Mouse (Mus musculus) layer of hippocampus, adult 2 months (tissue): ENCODE data around the gene Prdm15. TPM values are rescaled to one million over a fixed set of nuclear protein-coding genes. Genes with fewer than 3 reads are reported as not detected.

Experiments used
- DNase-seq, 2 experiments: peaks; one replicate each; pipeline ENCODE4 v3.0.0; 2022; ENCODE audit warnings: low spot score in 2 of 2
- H3K27ac ChIP-seq: fragments of 200-600 bp; 2 replicates; pipeline ENCODE4 v1.8.1; 2022
- H3K4me3 ChIP-seq: fragments of 200-600 bp; 2 replicates; pipeline ENCODE4 v1.8.1; 2022; ENCODE audit warnings: mild to moderate bottlenecking
- CTCF ChIP-seq: fragments of 200-600 bp; conservative IDR thresholded peaks from 2 replicates; pipeline ENCODE4 v1.8.1; 2022; ENCODE audit warnings: antibody characterized with exemption, mild to moderate bottlenecking, moderate library complexity
- microRNA-seq, 2 experiments: library from miRNA; unstranded; fragments of <30 nt; microRNA quantifications; one replicate each; pipeline ENCODE4 v1.2.0; 2021
- total RNA-seq, 2 experiments: library from RNA; stranded (reverse); gene quantifications; 2 replicates each; pipeline ENCODE4 v1.2.3; 2021

Prdm15 gene
- total RNA-seq, 2 experiments from 2014 or later: 19.4 to 25.3 TPM

- TF ChIP-seq CTCF: no peak
- H3K27ac ChIP-seq: no peak overlapping the region
- no peak overlapping the region for H3K4me3 ChIP-seq
- no peak for DNase-seq
Observed at GRCm38 (mm10) chr16:97759681-97760080, 92.0 kb downstream of the Prdm15 start.

- TF ChIP-seq CTCF: no peak
Observed at GRCm38 (mm10) chr16:97758288-97758687, 93.4 kb downstream of the Prdm15 start.

DNA sequence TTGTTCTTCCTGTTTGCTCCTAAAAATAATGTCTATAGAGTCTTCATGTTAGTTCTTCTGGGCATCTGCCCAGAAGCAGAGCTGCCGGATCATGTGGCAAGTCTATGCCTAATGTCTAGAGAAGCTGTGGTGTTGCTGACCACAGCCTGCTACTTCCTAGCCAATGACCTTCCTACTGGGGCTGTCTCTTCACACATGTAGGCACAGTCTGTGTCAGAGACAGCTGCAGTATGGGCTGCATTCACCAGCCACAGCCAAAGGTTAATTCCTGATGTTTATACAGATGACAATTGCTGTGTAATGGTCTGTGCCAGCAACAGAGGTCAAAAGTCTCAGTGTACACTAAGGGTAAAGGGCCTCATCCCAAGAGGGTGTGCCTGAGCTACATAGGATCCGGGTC is 95.2 kb downstream of the Prdm15 start:
- no peak for DNase-seq
- Histone ChIP-seq H3K27ac (no peak overlapping the region), H3K4me3 (no peak overlapping the region)
- TF ChIP-seq CTCF: no peak

More at GRCm38 (mm10) chr16:97758288-97758687, 93.4 kb downstream of the Prdm15 start:
- no peak overlapping the region for H3K27ac ChIP-seq
- H3K4me3 ChIP-seq: no peak overlapping the region
- no peak for DNase-seq

GRCm38 (mm10) chr16:97752316-97752941 is 99.2 kb downstream of the Prdm15 start:
- Histone ChIP-seq H3K27ac (no peak overlapping the region), H3K4me3 (no peak overlapping the region)
- no peak for DNase-seq
- TF ChIP-seq CTCF: no peak

GRCm38 (mm10) chr16:97751884-97752283 is 99.8 kb downstream of the Prdm15 start:
- no peak for TF ChIP-seq CTCF

GRCm38 (mm10) chr16:97748421-97748820 is 103.2 kb downstream of the Prdm15 start:
- TF ChIP-seq CTCF: no peak
- no peak for DNase-seq
- H3K4me3 ChIP-seq: no peak overlapping the region
- H3K27ac ChIP-seq: no peak overlapping the region

More at GRCm38 (mm10) chr16:97751884-97752283, 99.8 kb downstream of the Prdm15 start:
- H3K27ac ChIP-seq: no peak overlapping the region
- H3K4me3 ChIP-seq: no peak overlapping the region
- DNase-seq: peak; percentile 18 to 40

Small RNA genes within 50 kb of the gene (microRNA-seq; reads per million reads assigned to microRNA genes)
- gene Mir6964: 0 reads per million in 2 experiments

Other genes with a start within 250 kb of the Prdm15 start
- not detected for gene Tmprss2, start 240.7 kb downstream of the Prdm15 start, total RNA-seq
- gene Ripk4, start 88.1 kb downstream of the Prdm15 start, total RNA-seq: under 1 TPM; 0.20 to 0.34 TPM
- gene C2cd2, start 110.7 kb upstream of the Prdm15 start, total RNA-seq: 10 to 100 TPM; 15.8 to 20.1 TPM
- gene Zbtb21, start 110.8 kb upstream of the Prdm15 start, total RNA-seq: 10 to 100 TPM; 30.0 to 30.7 TPM
- 10 to 100 TPM; 24.0 to 25.4 TPM for gene B230307C23Rik, start 145.5 kb upstream of the Prdm15 start, total RNA-seq
- gene A630089N07Rik, start 230.6 kb upstream of the Prdm15 start, total RNA-seq: 1 to 10 TPM; 7.3 to 8.9 TPM